Mouse (Mus musculus) monocyte, adult 5-6 weeks (primary cell): Measurements from ENCODE around the gene Rtp1. TPM values are rescaled to one million over a fixed set of nuclear protein-coding genes. Genes with fewer than 3 reads are reported as not detected.

Experiments
- ATAC-seq: fragments of 153-309, 156-312 bp; replicated peaks from 2 replicates; pipeline ENCODE4 v1.8.0; 2017; ENCODE audit warnings: mild to moderate bottlenecking; ENCODE audit not compliant: low TSS enrichment, insufficient number of reproducible peaks, severe bottlenecking, poor library complexity, low FRiP score
- total RNA-seq: library from RNA; stranded (forward); fragments of 200-1000, 200-491, 200-594 nt; gene quantifications from 3 replicates; pipeline ENCODE4 v1.2.3, GENCODE M21; 2017

The Rtp1 gene
- total RNA-seq, 1 experiment from 2014 or later, result not detected

GRCm38 (mm10) chr16:23450816-23451215 is 21.9 kb downstream of the Rtp1 start:
- ATAC-seq, result no peak

DNA sequence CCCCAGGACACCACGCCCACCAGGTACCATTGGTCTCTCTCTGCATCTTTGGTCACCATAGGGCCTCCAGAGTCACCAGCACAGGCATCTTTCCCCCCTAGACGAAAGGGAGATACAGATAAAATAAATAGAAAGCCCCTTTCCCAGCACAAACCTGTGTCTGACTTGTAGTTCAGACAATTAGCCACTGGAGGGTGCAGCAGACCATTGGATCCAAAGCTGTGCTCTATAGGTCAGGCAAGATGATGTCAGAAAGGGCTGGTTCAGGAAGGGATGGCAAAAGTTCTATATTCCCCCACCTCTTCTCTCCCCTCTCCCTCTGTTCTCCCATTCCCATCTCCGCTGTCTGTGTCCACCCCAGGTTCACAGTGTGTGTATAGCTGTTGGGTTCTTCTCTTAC is 23.5 kb downstream of the Rtp1 start:
- no peak for ATAC-seq

- no peak for ATAC-seq
Observed at GRCm38 (mm10) chr16:23454376-23454775, 25.4 kb downstream of the Rtp1 start.

DNA sequence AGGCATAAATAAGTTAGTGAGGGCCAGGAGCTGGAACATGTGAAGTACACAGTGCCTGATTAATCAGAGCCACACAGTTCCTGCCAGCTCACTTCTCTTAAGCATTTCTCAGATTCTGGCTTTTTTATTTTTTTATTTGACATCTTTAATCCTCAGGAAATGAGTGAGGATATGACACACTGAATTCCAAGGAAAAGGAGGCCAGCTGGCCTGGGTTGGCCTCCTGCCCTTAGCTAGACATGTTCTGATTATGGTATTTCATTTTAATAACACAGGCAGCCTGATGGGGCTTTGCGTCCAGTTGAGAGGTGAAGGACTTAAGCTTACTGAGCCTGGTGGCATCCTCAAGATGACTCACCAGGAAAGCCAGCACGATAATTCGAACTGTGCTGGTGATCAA is 27.6 kb downstream of the Rtp1 start:
- no peak for ATAC-seq

GRCm38 (mm10) chr16:23457338-23457737 is 28.4 kb downstream of the Rtp1 start:
- no peak for ATAC-seq

DNA sequence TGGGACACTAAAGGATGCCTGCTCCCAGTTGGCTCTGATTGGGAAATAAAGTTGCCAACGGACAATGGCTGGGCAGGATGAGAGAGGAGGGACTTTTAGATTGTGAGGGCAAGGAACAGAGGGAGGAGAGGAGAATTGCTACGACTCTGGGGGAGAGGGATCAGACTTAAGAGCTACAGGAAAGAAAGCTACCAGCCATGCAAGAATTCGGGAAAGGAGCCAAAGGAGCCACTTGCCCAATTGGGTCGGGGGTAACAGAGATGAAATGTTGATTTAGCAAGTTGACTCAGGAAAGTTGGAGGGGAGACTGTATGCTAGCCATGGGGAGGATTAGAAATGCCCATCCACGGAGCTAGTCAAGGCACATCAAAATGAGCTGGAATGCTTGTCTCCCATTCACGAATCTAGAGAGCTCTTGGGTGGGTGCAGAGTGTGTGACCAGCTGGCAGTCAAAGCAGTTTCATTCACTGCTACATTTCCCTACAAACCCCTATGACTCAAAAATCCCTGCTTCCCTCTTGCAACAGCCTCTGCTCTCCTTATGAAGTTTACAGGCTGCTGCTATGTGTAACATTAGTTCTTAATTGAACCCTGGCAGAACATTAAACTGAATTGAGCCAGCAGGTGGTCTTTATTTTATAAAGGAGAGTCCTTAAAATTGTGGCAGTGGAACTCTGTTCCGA is 30.1 kb downstream of the Rtp1 start:
- ATAC-seq, result no peak

DNA sequence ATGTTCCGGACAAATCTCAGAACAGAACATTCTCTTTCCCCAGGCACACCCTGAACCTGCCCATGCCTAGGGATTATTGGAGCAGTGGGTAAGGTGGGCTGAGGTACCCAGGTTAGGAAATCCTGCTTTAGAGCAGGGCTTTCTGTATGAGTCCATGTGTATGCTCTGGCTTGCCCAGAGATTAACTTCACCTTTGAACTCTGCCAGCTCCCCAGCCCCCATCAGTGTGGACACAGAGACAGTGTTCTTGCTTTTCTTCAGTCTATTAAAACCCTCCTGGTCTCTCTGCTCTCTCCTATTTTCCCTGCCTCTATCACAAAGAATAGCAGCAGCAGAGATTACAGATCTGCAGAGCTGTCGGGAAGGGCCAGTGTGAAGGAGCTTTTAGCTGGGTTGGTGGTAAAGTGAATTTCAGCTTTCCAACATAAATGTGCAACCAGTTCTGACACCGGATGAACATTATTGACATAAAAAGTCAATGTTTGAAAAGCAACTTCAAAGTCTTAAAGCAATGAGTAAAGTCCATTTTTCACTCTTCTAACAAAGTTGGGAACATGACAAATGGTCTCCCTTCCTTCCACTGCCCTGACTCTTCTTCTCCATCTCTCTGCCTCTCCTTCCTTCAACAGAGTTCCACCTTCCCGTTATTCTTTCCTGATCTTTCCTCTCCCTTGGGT is 34.9 kb downstream of the Rtp1 start:
- no peak for ATAC-seq

DNA sequence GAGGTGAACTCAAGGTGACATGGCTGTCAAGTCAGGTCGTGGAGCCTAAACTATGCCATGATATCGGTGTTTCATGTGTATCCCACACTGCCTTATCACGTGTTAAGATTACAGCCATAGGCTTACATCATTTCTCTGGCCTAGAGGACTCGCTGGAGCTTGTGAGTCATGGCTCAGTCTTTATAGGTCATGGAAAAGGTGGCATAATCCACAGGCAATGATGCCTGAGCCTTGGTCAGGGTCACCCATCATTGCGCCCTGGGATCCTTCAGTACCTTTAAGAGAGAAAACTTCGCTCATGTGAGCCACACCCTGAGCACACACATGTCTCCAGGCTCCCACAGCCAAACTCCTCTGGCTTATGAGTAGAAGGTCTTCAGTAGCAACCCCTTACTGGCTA is 42.6 kb downstream of the Rtp1 start:
- no peak for ATAC-seq

DNA sequence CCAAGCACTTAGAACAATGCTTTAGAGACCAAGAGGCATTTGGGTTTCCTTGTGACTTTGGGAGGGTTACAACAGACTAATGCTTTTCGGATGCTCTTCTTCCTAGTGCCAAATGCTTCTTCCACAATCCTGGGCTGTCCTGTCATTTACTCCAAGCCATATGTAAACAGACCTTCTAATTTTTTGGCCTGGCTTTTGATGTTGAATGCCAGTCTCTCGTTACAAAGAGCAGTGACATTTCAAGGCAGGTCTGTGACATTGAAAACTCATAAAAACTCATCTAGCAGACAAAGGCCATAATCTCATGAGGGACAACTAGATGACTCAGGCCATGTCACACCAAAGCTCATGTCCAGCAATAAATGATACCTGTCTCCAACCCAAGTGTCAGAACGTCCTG is 43.1 kb downstream of the Rtp1 start:
- ATAC-seq, result no peak

GRCm38 (mm10) chr16:23475651-23476050 is 46.7 kb downstream of the Rtp1 start:
- no peak for ATAC-seq

- no peak for ATAC-seq
Observed at GRCm38 (mm10) chr16:23476598-23476997, 47.7 kb downstream of the Rtp1 start.

GRCm38 (mm10) chr16:23479872-23480603 is 51.1 kb downstream of the Rtp1 start:
- ATAC-seq, result no peak

DNA sequence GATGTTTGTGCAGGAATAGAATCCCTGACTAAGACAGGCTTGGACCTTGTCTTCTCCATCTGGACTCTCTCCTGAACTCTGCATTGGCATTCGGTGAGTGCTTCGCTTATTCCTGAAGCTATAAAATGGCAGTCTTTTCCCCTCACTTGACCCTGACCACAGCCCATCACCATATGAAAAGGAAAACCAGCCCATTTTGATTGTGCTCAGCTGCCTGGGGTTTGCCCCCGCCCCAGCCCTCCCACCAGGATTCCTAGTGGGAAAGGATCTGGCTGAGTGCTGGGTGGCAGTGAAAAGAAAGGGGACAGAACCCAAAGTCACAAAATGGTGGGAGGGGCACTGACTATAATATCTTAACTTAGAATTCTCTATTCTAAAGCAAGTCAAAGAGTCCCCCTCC is 53.3 kb downstream of the Rtp1 start:
- ATAC-seq, result no peak

- no peak for ATAC-seq
Observed at GRCm38 (mm10) chr16:23482846-23483245, 53.9 kb downstream of the Rtp1 start.

- no peak for ATAC-seq
Observed at GRCm38 (mm10) chr16:23483292-23483691, 54.4 kb downstream of the Rtp1 start.

Other genes with a start within 250 kb of the Rtp1 start
- 27.2 to 29.6 TPM (median 27.3 TPM) in 3 replicates for gene St6gal1, start 204.4 kb upstream of the Rtp1 start, total RNA-seq
- 19.7 to 28.3 TPM (median 22.5 TPM) in 3 replicates for gene Rtp4, start 91.2 kb downstream of the Rtp1 start, total RNA-seq
- gene Masp1, start 91.7 kb downstream of the Rtp1 start, total RNA-seq, result 0.29 TPM in 1 of 3 replicates, not detected in the others